Mouse (Mus musculus): ENCODE measurements around the gene Ntm.

DNA sequence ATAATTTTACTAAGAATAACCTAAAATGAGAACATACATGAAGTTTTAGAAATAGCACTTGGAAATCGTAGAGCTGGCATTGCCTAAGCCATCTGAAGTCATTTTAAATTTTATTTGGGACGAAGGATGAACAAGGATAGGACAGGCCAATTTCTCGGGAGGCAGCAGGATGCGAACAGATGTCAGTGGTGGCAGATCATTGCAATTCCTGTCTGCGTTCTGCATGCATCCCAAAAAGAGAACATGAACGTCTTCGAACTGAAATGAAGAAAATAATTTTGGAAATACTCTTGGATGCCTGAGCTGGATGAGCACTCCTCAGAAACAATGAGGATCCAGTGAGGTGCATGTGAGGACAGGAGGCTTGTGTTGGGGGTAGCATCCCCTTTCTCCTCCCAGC is 506.9 kb downstream of the Ntm start:
- TF ChIP-seq POLR2A (IDR thresholded peaks at IDR 0.05; ENCODE audit: insufficient read length, low read depth) (no peak), TCF12 (IDR thresholded peaks at IDR 0.05; ENCODE audit: insufficient read depth, poor library complexity, severe bottlenecking) (no peak), REST (IDR thresholded peaks at IDR 0.05; ENCODE audit: insufficient read depth, insufficient read length) (no peak), MAX (IDR thresholded peaks at IDR 0.05; ENCODE audit: low read depth) (no peak), MYOD1 (IDR thresholded peaks at IDR 0.05; ENCODE audit: control insufficient read depth in 1 of 3, insufficient read length in 2 of 3, low read depth in 2 of 3) (no peak), TCF3 (IDR thresholded peaks at IDR 0.05; ENCODE audit: insufficient read length, low read depth) (no peak), E2F4 (IDR thresholded peaks at IDR 0.05; ENCODE audit: insufficient read depth) (no peak), CEBPB (IDR thresholded peaks at IDR 0.05; ENCODE audit: insufficient read depth, poor library complexity, severe bottlenecking) (no peak), SRF (IDR thresholded peaks at IDR 0.05; ENCODE audit: control insufficient read depth, insufficient read length, low read depth) (no peak), MYOG (IDR thresholded peaks at IDR 0.05; ENCODE audit: control insufficient read depth in 1 of 3, insufficient read depth in 1 of 3, insufficient read length in 2 of 3, low read depth in 2 of 3) (no peak), USF1 (IDR thresholded peaks at IDR 0.05; ENCODE audit: low read depth) (no peak)
